Mouse (Mus musculus) hindbrain, postnatal 0 days (tissue): ENCODE data around the gene Dmxl2. TPM values are rescaled to one million over a fixed set of nuclear protein-coding genes. Genes with fewer than 3 reads are reported as not detected.
A peak's percentile ranks its signal among the peaks of the same experiment; 100 is the strongest.

Source experiments
- ATAC-seq: fragments of 200-750 bp; cut with Nextera tagmentation; 2 replicates; pipeline ENCODE4 v1.8.0; 2017; ENCODE audit warnings: mild to moderate bottlenecking, moderate TSS enrichment, moderate library complexity
- DNase-seq: peaks from one replicate; pipeline ENCODE4 v3.0.0-alpha.2; 2015; ENCODE audit warnings: low spot score
- H3K27ac ChIP-seq: fragments of 300-500 bp; sonication (generic); 2 replicates; pipeline ENCODE4 v1.5.1; 2014; ENCODE audit warnings: mild to moderate bottlenecking
- H3K27me3 ChIP-seq: fragments of 300-500 bp; sonication (generic); 2 replicates; pipeline ENCODE4 v1.6.1; 2014; ENCODE audit warnings: low read length, mixed read lengths; ENCODE audit not compliant: insufficient read depth
- H3K36me3 ChIP-seq: fragments of 300-500 bp; sonication (generic); 2 replicates; pipeline ENCODE4 v1.6.1; 2014; ENCODE audit warnings: low read length, mixed read lengths; ENCODE audit not compliant: insufficient read depth
- H3K4me1 ChIP-seq: fragments of 300-500 bp; sonication (generic); 2 replicates; pipeline ENCODE4 v1.6.1; 2014; ENCODE audit warnings: antibody characterized with exemption, low read length, mixed read lengths; ENCODE audit not compliant: insufficient read depth
- H3K4me2 ChIP-seq: fragments of 300-500 bp; sonication (generic); 2 replicates; pipeline ENCODE4 v1.6.1; 2014; ENCODE audit warnings: low read depth, mild to moderate bottlenecking, low read length, moderate library complexity, mixed read lengths
- H3K4me3 ChIP-seq: fragments of 300-500 bp; sonication (generic); 2 replicates; pipeline ENCODE4 v1.5.1; 2014; ENCODE audit warnings: low read length
- H3K9ac ChIP-seq: fragments of 300-500 bp; sonication (generic); replicated peaks from 2 replicates; pipeline ENCODE4 v1.6.1; 2014; ENCODE audit warnings: mild to moderate bottlenecking, low read length, moderate library complexity, mixed read lengths
- H3K9me3 ChIP-seq: fragments of 300-500 bp; sonication (generic); 2 replicates; pipeline ENCODE4 v1.6.1; 2016; ENCODE audit warnings: low read length, mixed read lengths
- CTCF ChIP-seq: IDR thresholded peaks from 2 replicates; pipeline ENCODE4 v1.5.1; 2016; ENCODE audit warnings: antibody characterized with exemption, control low read depth, low read depth
- WGBS: fragments of 180-500 bp; shearing (Covaris S2); extraction: QIAGEN DNeasy Blood & Tissue Kit; methylation state at CpG from one replicate; pipeline ENCODE4 v1.1.7; 2014; 5-methylcytosine and 5-hydroxymethylcytosine counted together
- polyA plus RNA-seq: library from polyadenylated mRNA; unstranded; fragments of >200 nt; fragmentation: Nextera tagmentation; extraction: Ambion mirVana; gene quantifications from 2 replicates; pipeline ENCODE4 v1.2.1, GENCODE M21; 2015
- total RNA-seq: library from RNA; depleted of rRNA; stranded (reverse); fragments of >200 nt; gene quantifications from 2 replicates; pipeline ENCODE4 v1.2.3, GENCODE M21; 2014; rRNA removed

The Dmxl2 gene
- total RNA-seq (106 and 124 TPM in 2 replicates), polyA plus RNA-seq (42.9 and 46.2 TPM in 2 replicates)

DNA sequence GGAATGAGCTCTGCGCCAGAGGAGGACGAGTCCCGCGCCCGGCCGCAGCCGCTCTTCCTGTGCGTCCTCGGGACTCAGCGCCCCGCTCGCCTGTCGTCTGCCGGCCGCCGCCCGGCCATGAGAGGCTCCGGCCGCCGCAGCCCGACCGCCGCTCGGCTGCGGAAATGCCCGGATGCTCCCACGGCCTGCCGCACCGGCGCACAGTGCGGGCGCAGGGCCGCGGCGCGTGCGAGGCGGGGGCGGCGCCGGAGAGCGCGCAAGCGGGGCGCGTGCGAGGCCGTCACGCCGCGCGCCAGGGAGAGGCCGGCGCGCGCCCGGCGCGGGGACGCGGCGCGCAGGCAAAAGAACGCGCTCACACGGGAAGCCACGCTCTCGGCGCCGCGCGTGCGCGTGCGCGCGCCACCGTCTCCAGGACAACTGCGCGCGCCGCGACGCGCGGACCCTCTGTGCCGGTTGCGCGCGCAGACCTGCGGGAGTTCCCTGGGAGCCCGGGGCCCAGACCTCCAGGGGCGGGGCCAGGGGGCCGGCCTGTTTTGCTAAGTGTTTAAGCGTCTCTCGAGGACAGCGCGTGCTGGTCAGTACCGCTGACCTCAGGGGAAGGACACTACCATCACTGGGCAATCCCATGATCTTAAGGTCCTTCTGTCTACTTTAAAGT lies at the start of gene Dmxl2:
Gene Dmxl2 (minus strand): TSS at position 174 of the 658 bp plus-strand sequence.
- ATAC-seq (peak; percentile 96), DNase-seq (peak; percentile 98)
- Histone ChIP-seq H3K9me3 (no peaks in the 10 kb centered on the region), H3K9ac (peak within 1 kb of the TSS; percentile 92), H3K4me2 (peak within 1 kb of the TSS; percentile 71), H3K27me3 (no peaks in the 10 kb centered on the region), H3K4me1 (0 out of 2 replicates have a peak, but pooled peaks cover 6% of the 10 kb centered on the region), H3K36me3 (no peaks in the 10 kb centered on the region), H3K27ac (peak within 1 kb of the TSS; percentile 90), H3K4me3 (peak within 1 kb of the TSS; percentile 68)
- TF ChIP-seq CTCF = no peak
- 5% methylated on average over 75 of the region's 99 CpGs for WGBS

- Histone ChIP-seq H3K9ac (no peak overlapping the region), H3K36me3 (no peaks in the 10 kb centered on the region), H3K9me3 (no peaks in the 10 kb centered on the region), H3K27ac (no peak overlapping the region), H3K4me2 (no peak overlapping the region), H3K4me1 (no peaks in the 10 kb centered on the region), H3K4me3 (no peak overlapping the region), H3K27me3 (no peaks in the 10 kb centered on the region)
- DNase-seq (no peak), ATAC-seq (no peak)
- 85% methylated on average over 6 of the region's 6 CpGs for WGBS
- TF ChIP-seq CTCF = no peak
Observed at GRCm38 (mm10) chr9:54549433-54549832, 48.0 kb upstream of the Dmxl2 start.

GRCm38 (mm10) chr9:54547536-54547935 lies 46.1 kb upstream of the Dmxl2 start:
- DNase-seq (peak; percentile 66), ATAC-seq (peak; percentile 70)
- 21% methylated on average over 5 of the region's 5 CpGs for WGBS
- Histone ChIP-seq H3K4me3 (no peak overlapping the region), H3K27ac (no peak overlapping the region), H3K9ac (no peak overlapping the region), H3K4me1 (no peaks in the 10 kb centered on the region), H3K27me3 (no peaks in the 10 kb centered on the region), H3K9me3 (no peaks in the 10 kb centered on the region), H3K36me3 (peaks cover 4% of the 10 kb centered on the region; the same call in 1 of the 2 replicates), H3K4me2 (no peak overlapping the region)
- peak; percentile 83 for TF ChIP-seq CTCF

- H3K9ac ChIP-seq = no peak overlapping the region
- peaks cover 4% of the 10 kb centered on the region; the same call in 1 of the 2 replicates for H3K36me3 ChIP-seq
- H3K27ac ChIP-seq = no peak overlapping the region
- H3K4me2 ChIP-seq = no peak overlapping the region
- no peaks in the 10 kb centered on the region for H3K4me1 ChIP-seq
- no peak for DNase-seq
- TF ChIP-seq CTCF = no peak
- H3K4me3 ChIP-seq = no peak overlapping the region
- H3K27me3 ChIP-seq = no peaks in the 10 kb centered on the region
- ATAC-seq = no peak
- 91% methylated on average over 4 of the region's 4 CpGs for WGBS
- H3K9me3 ChIP-seq = no peaks in the 10 kb centered on the region
Observed at GRCm38 (mm10) chr9:54544954-54545315, 43.5 kb upstream of the Dmxl2 start.

- DNase-seq (no peak), ATAC-seq (no peak)
- no peak overlapping the region for H3K4me2 ChIP-seq
- no peak overlapping the region for H3K27ac ChIP-seq
- no peak overlapping the region for H3K9ac ChIP-seq
- H3K9me3 ChIP-seq = no peaks in the 10 kb centered on the region
- H3K36me3 ChIP-seq = peaks cover 4% of the 10 kb centered on the region; the same call in 1 of the 2 replicates
- H3K4me1 ChIP-seq = no peaks in the 10 kb centered on the region
- H3K4me3 ChIP-seq = no peak overlapping the region
- WGBS = 91% methylated on average over 9 of the region's 9 CpGs
- H3K27me3 ChIP-seq = no peaks in the 10 kb centered on the region
- no peak for TF ChIP-seq CTCF
Observed at GRCm38 (mm10) chr9:54544212-54544953, 43.0 kb upstream of the Dmxl2 start.

DNA sequence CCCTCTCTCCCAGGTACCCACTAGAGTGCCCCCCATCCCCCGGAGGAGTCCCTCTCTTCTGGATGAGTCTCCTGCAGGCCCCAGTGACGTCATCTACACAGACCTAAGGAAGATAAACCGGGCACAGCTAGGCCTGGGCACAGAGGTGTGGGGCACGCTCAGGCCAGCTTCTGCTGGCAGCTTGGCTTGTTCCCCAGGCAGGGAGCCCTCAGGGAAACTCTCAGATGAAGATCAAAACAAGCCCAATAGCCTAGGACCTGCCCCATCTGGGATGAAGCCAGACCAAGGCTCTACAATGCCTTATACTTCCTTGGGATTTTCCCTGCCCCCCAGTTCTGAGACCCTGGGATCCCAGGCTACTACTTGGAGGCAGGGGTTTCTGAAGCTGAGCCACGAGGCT lies 39.4 kb upstream of the Dmxl2 start:
- Histone ChIP-seq H3K4me1 (peaks cover 11% of the 10 kb centered on the region), H3K27ac (no peak overlapping the region), H3K9me3 (no peaks in the 10 kb centered on the region), H3K9ac (no peak overlapping the region), H3K27me3 (no peaks in the 10 kb centered on the region), H3K36me3 (peaks cover 4% of the 10 kb centered on the region; the same call in 1 of the 2 replicates), H3K4me2 (no peak overlapping the region), H3K4me3 (no peak overlapping the region)
- ATAC-seq (0 out of 2 replicates have a peak, but pooled peaks have one; percentile 27), DNase-seq (no peak)
- TF ChIP-seq CTCF = no peak
- WGBS = 57% methylated on average over 5 of the region's 5 CpGs

- ATAC-seq = no peak
- TF ChIP-seq CTCF = no peak
- H3K9ac ChIP-seq = no peak within 1 kb of the TSS
- H3K27ac ChIP-seq = no peak within 1 kb of the TSS
- no peaks in the 10 kb centered on the region for H3K9me3 ChIP-seq
- no peaks in the 10 kb centered on the region for H3K27me3 ChIP-seq
- 89% methylated on average over 14 of the region's 14 CpGs for WGBS
- H3K36me3 ChIP-seq = no peaks in the 10 kb centered on the region
- DNase-seq = no peak
- peaks cover 18% of the 10 kb centered on the region for H3K4me1 ChIP-seq
- H3K4me2 ChIP-seq = no peak within 1 kb of the TSS
- no peak within 1 kb of the TSS for H3K4me3 ChIP-seq
Observed at GRCm38 (mm10) chr9:54538684-54539083, 37.3 kb upstream of the Dmxl2 start, which contains the start of gene Sh2d7. Sh2d7 (plus strand) TSS chr9:54538984.
